Mouse (Mus musculus) CD4-positive naive resting alpha-beta T cell, adult 57 days (primary cell): ENCODE results near the gene Slc22a2. TPM values are rescaled to one million over a fixed set of nuclear protein-coding genes. Genes with fewer than 3 reads are reported as not detected.

Experiments used
- total RNA-seq: library from RNA; stranded (reverse); gene quantifications from one replicate; pipeline ENCODE4 v1.2.4, GENCODE M21; 2023

Gene Slc22a2
- not detected for total RNA-seq

DNA sequence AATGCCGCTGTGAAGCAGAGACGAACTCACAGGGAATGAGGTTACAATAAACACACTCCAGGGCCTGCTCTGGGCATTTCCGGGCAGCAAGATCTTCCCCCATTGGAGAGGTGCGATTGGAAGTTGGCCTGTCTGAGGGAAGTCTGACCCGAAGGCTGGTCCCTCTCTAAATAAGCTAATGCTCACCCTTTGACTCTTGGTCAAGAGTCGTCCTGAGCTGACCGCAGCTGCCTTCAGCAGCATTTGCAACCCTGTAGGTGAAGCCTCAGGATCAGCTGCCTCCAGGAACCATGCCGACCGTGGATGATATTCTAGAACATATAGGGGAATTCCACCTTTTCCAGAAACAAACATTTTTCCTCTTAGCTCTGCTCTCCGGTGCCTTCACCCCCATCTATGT, at the start of gene Slc22a2:
TSS of gene Slc22a2 (plus strand) at position 142 of the 400 bp plus-strand sequence.

DNA sequence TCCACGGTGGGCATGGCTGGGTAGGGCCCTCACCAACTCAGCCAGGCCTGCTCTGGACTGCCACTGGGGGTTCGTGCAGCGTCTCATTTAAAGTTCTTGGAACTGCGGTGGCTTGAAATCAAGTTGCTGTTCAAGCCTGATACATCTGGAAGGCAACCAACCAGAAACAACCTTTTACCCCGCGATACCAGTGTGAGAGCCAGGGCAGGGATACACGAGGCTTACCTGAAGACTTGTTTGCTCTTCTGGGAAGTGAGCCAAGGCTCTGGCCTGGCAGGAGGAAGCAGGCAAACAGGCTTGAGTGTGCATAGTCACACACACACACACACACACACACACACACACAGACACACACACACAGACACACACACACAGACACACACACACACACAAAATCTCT, 91.7 kb downstream of the Slc22a2 start, which contains the start of gene Slc22a1:
TSS of gene Slc22a1 (minus strand) at position 184 of the 400 bp plus-strand sequence.

Other genes with a start within 250 kb of the Slc22a2 start
- gene Plg, start 205.5 kb upstream of the Slc22a2 start, total RNA-seq: not detected
- 0.27 TPM for gene Slc22a3, start 76.4 kb upstream of the Slc22a2 start, total RNA-seq
- gene Slc22a1, start 91.7 kb downstream of the Slc22a2 start, total RNA-seq: not detected
- gene Igf2r, start 185.5 kb downstream of the Slc22a2 start, total RNA-seq: 41.2 TPM